Mouse (Mus musculus): ENCODE results near the gene Cttnbp2nl. TPM values are rescaled to one million over a fixed set of nuclear protein-coding genes. Genes with fewer than 3 reads are reported as not detected.

The Cttnbp2nl gene
- polyA plus RNA-seq, 1 experiment from 2014 or later, result 82.1 TPM

DNA sequence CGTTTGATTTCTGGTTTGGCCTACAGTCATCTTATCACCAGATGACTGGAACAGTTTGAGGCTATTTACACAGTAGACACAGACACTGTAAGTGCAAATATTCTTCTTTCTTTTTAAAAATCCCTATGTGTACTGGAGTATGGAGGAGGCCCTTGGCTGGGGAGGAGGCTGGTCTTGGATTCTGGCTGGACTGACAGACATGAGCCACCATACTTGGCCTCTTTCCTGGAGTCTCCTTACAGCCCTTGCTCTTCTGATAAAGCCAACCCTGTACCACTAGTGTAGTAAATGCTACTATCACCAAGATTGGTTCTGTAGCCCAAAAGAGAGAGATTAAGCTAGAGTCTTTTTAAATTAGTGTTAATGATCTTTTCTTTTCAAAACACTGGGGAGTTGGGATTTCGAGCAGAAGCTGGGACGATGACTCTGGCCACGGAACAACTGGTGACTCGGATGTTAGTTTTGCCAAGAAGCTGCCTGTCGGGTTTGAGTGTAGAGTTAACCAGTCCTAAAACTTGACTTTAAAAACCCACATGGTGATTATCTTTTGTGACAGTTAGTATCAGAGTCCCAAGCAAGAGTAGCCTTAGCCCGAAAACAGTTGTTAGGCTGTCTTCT lies 40.1 kb downstream of the Cttnbp2nl start:
- peaks cover 29% of the 10 kb centered on the region for H3K4me1 ChIP-seq (ENCODE audit: insufficient read depth, low read depth, low read length)
- H3K36me3 ChIP-seq (ENCODE audit: insufficient read depth, low read length), result peaks cover 20% of the 10 kb centered on the region; the same call in 1 of the 2 replicates
- no peak overlapping the region for H3K4me2 ChIP-seq (replicated peaks; ENCODE audit: low read depth, low read length)
- H3K9ac ChIP-seq (replicated peaks; ENCODE audit: low read depth), result no peak overlapping the region
- no peaks in the 10 kb centered on the region for H3K9me3 ChIP-seq (ENCODE audit: low read length)
- 75% methylated on average over 7 of the region's 7 CpGs for WGBS
- H3K4me3 ChIP-seq (ENCODE audit: low read depth, low read length), result no peak overlapping the region
- TF ChIP-seq EP300 (IDR thresholded peaks at IDR 0.05), result no peak
- no peak for TF ChIP-seq CTCF (IDR thresholded peaks at IDR 0.05)
- H3K27ac ChIP-seq (ENCODE audit: low read length), result peak overlapping the region; percentile 71
- no peak for DNase-seq (ENCODE audit: low spot score)
- ATAC-seq, result no peak
- no peaks in the 10 kb centered on the region for H3K27me3 ChIP-seq (replicated peaks; ENCODE audit: insufficient read depth, low read length)

DNA sequence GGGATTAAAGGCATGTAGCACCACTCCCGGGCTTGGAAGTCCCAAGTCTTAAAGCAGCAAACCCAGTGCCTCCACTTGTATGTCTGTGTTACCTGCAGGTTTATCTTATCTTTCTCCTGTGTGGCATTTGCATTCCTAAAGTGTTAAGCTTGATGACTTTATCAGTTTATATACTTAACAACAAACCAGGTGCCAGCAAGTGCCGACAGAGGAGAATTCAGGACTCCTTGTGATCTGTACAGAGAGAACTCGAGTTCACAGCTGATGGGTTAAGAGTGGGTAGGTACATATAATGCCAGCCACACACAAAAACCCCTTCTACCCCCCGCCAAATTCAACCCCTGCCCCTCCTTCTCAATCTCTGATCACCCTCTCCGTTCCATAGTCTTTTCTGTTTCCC lies 41.1 kb downstream of the Cttnbp2nl start:
- H3K4me1 ChIP-seq (ENCODE audit: insufficient read depth, low read depth, low read length), result peaks cover 22% of the 10 kb centered on the region

DNA sequence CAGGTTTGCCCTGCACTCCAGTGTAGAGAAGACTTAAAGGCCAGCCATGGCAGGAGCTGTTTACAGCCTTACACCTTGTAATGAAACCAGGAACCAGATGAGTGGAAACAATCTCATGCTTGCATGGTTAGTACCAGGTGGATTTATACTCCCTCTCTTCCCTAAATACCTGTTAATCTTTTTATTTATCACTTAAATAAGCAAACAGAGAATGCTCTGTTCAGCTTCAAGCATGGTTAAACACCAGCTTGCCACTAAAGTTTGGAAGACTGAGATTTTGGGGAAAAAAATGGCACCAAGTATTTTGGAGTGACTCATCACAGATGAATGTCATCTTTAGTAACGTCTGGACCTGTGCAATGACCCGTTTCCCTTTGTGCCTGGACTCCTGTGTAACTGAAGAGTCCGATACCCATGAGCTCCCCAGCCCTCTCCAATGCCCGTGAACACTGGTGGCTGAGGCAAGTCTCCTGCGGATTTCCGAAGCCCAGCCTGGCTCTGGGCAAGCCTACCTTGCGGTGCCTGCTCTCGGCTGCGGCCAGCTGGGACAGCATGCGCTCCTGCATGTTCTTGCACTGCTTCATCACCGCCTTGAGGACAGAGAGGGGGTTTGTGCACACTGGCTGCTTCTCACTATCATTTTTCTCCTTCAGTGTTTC lies 42.1 kb downstream of the Cttnbp2nl start:
- H3K9me3 ChIP-seq (ENCODE audit: low read length), result no peaks in the 10 kb centered on the region
- no peak for DNase-seq (ENCODE audit: low spot score)
- no peak overlapping the region for H3K9ac ChIP-seq (replicated peaks; ENCODE audit: low read depth)
- no peak overlapping the region for H3K4me2 ChIP-seq (replicated peaks; ENCODE audit: low read depth, low read length)
- TF ChIP-seq CTCF (IDR thresholded peaks at IDR 0.05) (no peak), EP300 (IDR thresholded peaks at IDR 0.05) (no peak)
- peaks cover 32% of the 10 kb centered on the region for H3K36me3 ChIP-seq (ENCODE audit: insufficient read depth, low read length)
- 86% methylated on average over 11 of the region's 11 CpGs for WGBS
- no peak overlapping the region for H3K4me3 ChIP-seq (ENCODE audit: low read depth, low read length)
- no peaks in the 10 kb centered on the region for H3K27me3 ChIP-seq (replicated peaks; ENCODE audit: insufficient read depth, low read length)
- no peak overlapping the region for H3K27ac ChIP-seq (ENCODE audit: low read length)
- ATAC-seq, result no peak
- H3K4me1 ChIP-seq (ENCODE audit: insufficient read depth, low read depth, low read length), result peaks cover 12% of the 10 kb centered on the region; the same call in 1 of the 2 replicates

More for the DNA sequence above, 41.1 kb downstream of the Cttnbp2nl start:
- Histone ChIP-seq H3K36me3 (ENCODE audit: insufficient read depth, low read length) (peaks cover 27% of the 10 kb centered on the region), H3K27ac (ENCODE audit: low read length) (0 out of 2 replicates have a peak overlapping the region, but pooled peaks have one; percentile 71), H3K9ac (replicated peaks; ENCODE audit: low read depth) (no peak overlapping the region), H3K27me3 (replicated peaks; ENCODE audit: insufficient read depth, low read length) (no peaks in the 10 kb centered on the region), H3K9me3 (ENCODE audit: low read length) (no peaks in the 10 kb centered on the region), H3K4me2 (replicated peaks; ENCODE audit: low read depth, low read length) (no peak overlapping the region), H3K4me3 (ENCODE audit: low read depth, low read length) (no peak overlapping the region)
- peak; percentile 16; the same call in 1 of the 2 replicates for ATAC-seq
- no peak for TF ChIP-seq CTCF (IDR thresholded peaks at IDR 0.05)
- TF ChIP-seq EP300 (IDR thresholded peaks at IDR 0.05), result peak; percentile 97
- no peak for DNase-seq (ENCODE audit: low spot score)
- whole genome bisulfite sequencing, result 46% methylated on average over 5 of the region's 5 CpGs

DNA sequence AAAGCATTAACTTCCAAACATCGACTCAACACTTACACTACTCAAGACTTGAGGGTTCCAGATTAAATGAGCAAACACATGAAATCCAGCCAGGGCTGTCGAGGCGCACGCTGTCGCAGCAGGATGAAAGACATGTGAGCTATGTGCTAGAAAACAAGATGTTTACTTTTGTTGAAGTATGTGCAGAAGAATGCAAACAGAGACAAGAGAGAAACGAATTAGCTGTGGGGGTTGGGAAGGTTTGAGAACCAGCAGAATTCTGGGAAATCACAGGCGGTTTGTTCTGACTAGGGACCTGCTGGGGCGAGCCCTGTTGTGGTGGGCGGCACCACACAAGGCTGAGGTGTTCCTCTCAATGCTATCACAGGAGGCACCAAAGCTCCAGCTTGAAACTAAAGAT lies 44.9 kb downstream of the Cttnbp2nl start:
- H3K27me3 ChIP-seq (replicated peaks; ENCODE audit: insufficient read depth, low read length), result no peaks in the 10 kb centered on the region
- no peak overlapping the region for H3K9ac ChIP-seq (replicated peaks; ENCODE audit: low read depth)
- ATAC-seq, result peak; percentile 86
- peaks cover 5% of the 10 kb centered on the region; the same call in 1 of the 2 replicates for H3K4me1 ChIP-seq (ENCODE audit: insufficient read depth, low read depth, low read length)
- H3K36me3 ChIP-seq (ENCODE audit: insufficient read depth, low read length), result peaks cover 48% of the 10 kb centered on the region
- peak; percentile 90 for DNase-seq (ENCODE audit: low spot score)
- H3K9me3 ChIP-seq (ENCODE audit: low read length), result no peaks in the 10 kb centered on the region
- peak; percentile 99 for TF ChIP-seq EP300 (IDR thresholded peaks at IDR 0.05)
- peak; percentile 6; the same call in 1 of the 2 replicates for TF ChIP-seq CTCF (IDR thresholded peaks at IDR 0.05)
- no peak overlapping the region for H3K4me2 ChIP-seq (replicated peaks; ENCODE audit: low read depth, low read length)
- H3K4me3 ChIP-seq (ENCODE audit: low read depth, low read length), result no peak overlapping the region
- WGBS, result 40% methylated on average over 9 of the region's 9 CpGs
- H3K27ac ChIP-seq (ENCODE audit: low read length), result peak overlapping the region; percentile 66

DNA sequence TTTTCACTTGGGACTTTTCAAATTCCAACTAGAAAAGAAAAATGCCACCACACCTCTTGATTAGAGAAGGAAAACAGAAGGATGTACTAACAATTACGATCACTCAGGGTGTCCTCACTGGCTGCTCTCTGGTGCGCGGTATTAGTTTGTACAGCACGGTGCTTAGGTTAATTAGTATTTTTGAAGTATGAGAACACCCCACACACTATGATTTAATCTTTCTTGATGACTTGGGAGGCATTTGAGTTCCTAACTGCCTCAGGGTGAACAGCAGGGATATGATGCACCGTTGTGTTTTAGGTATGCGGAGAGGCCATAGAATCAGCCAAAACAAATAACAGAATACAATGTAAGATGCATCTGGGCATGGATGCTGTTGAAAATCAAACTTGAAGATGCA lies 46.8 kb downstream of the Cttnbp2nl start:
- Histone ChIP-seq H3K36me3 (ENCODE audit: insufficient read depth, low read length) (peaks cover 53% of the 10 kb centered on the region), H3K27me3 (replicated peaks; ENCODE audit: insufficient read depth, low read length) (no peaks in the 10 kb centered on the region), H3K4me1 (ENCODE audit: insufficient read depth, low read depth, low read length) (peaks cover 9% of the 10 kb centered on the region; the same call in 1 of the 2 replicates), H3K9ac (replicated peaks; ENCODE audit: low read depth) (no peak overlapping the region), H3K27ac (ENCODE audit: low read length) (0 out of 2 replicates have a peak overlapping the region, but pooled peaks have one; percentile 54), H3K4me2 (replicated peaks; ENCODE audit: low read depth, low read length) (no peak overlapping the region), H3K9me3 (ENCODE audit: low read length) (no peaks in the 10 kb centered on the region), H3K4me3 (ENCODE audit: low read depth, low read length) (no peak overlapping the region)
- DNase-seq (ENCODE audit: low spot score), result no peak
- no peak; the same call in 1 of the 2 replicates for TF ChIP-seq EP300 (IDR thresholded peaks at IDR 0.05)
- no peak for TF ChIP-seq CTCF (IDR thresholded peaks at IDR 0.05)
- WGBS, result 83% methylated on average over 6 of the region's 6 CpGs
- ATAC-seq, result no peak

DNA sequence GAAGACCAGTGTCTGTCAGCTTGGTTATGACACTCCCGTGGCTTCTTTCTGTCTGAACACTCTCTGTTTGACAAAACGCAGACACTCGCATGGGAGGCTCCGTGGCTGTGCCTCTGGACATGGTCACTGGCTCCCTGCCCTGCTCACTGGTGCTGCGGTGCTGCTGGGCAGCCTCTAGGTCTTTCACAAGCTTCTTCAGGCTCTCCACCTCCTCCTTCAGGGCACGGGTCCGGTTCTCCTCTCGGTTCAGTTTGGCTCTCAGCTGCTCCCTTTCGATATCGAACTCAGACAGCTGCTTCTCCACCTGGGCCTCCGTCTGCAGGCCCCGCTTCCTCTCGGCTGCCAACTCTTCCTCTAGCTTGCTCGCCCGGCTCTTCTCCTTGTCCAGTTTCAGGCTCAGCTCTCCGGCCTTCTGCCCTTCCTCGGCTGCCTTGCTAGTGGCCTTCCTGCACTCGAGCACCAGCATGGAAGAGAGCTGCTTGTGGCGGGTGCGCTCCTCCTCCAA lies 47.3 kb downstream of the Cttnbp2nl start:
- no peak overlapping the region for H3K9ac ChIP-seq (replicated peaks; ENCODE audit: low read depth)
- TF ChIP-seq EP300 (IDR thresholded peaks at IDR 0.05), result no peak
- TF ChIP-seq CTCF (IDR thresholded peaks at IDR 0.05), result no peak
- WGBS, result 65% methylated on average over 20 of the region's 20 CpGs
- DNase-seq (ENCODE audit: low spot score) (no peak), ATAC-seq (no peak)
- H3K27ac ChIP-seq (ENCODE audit: low read length), result 0 out of 2 replicates have a peak overlapping the region, but pooled peaks have one; percentile 54
- H3K4me2 ChIP-seq (replicated peaks; ENCODE audit: low read depth, low read length), result no peak overlapping the region
- no peaks in the 10 kb centered on the region for H3K27me3 ChIP-seq (replicated peaks; ENCODE audit: insufficient read depth, low read length)
- peaks cover 50% of the 10 kb centered on the region for H3K36me3 ChIP-seq (ENCODE audit: insufficient read depth, low read length)
- H3K4me3 ChIP-seq (ENCODE audit: low read depth, low read length), result no peak overlapping the region
- peaks cover 10% of the 10 kb centered on the region; the same call in 1 of the 2 replicates for H3K4me1 ChIP-seq (ENCODE audit: insufficient read depth, low read depth, low read length)
- no peaks in the 10 kb centered on the region for H3K9me3 ChIP-seq (ENCODE audit: low read length)

All from lung, postnatal 0 days (tissue).